Mouse (Mus musculus) hindbrain, embryonic 16.5 days (tissue): ENCODE data around the gene Dennd2c. TPM values are rescaled to one million over a fixed set of nuclear protein-coding genes. Genes with fewer than 3 reads are reported as not detected.

Experiments used
- ATAC-seq: fragments of 200-750 bp; cut with Nextera tagmentation; 2 replicates; pipeline ENCODE4 v1.8.0; 2017; ENCODE audit warnings: moderate TSS enrichment, moderate library complexity
- H3K27ac ChIP-seq: fragments of 300-500 bp; sonication (generic); 2 replicates; pipeline ENCODE4 v1.5.1; 2014; ENCODE audit warnings: low read depth, mild to moderate bottlenecking, control low read depth, low read length, moderate library complexity
- H3K27me3 ChIP-seq: fragments of 300-500 bp; sonication (generic); replicated peaks from 2 replicates; pipeline ENCODE4 v1.6.1; 2014; ENCODE audit warnings: low read length; ENCODE audit not compliant: control insufficient read depth, insufficient read depth
- H3K36me3 ChIP-seq: fragments of 300-500 bp; sonication (generic); 2 replicates; pipeline ENCODE4 v1.6.1; 2014; ENCODE audit warnings: mild to moderate bottlenecking, low read length, moderate library complexity, mixed read lengths; ENCODE audit not compliant: control insufficient read depth, insufficient read depth
- H3K4me1 ChIP-seq: fragments of 300-500 bp; sonication (generic); 2 replicates; pipeline ENCODE4 v1.6.1; 2014; ENCODE audit warnings: low read depth, low read length; ENCODE audit not compliant: control insufficient read depth, insufficient read depth
- H3K4me2 ChIP-seq: fragments of 300-500 bp; sonication (generic); 2 replicates; pipeline ENCODE4 v1.6.1; 2014; ENCODE audit warnings: mild to moderate bottlenecking, low read length, control low read depth, moderate library complexity
- H3K4me3 ChIP-seq: fragments of 300-500 bp; sonication (generic); 2 replicates; pipeline ENCODE4 v1.5.1; 2014; ENCODE audit warnings: mild to moderate bottlenecking, low read length, control low read depth, moderate library complexity
- H3K9ac ChIP-seq: fragments of 300-500 bp; sonication (generic); 2 replicates; pipeline ENCODE4 v1.6.1; 2014; ENCODE audit warnings: low read depth, mild to moderate bottlenecking, control low read depth, low read length, moderate library complexity
- H3K9me3 ChIP-seq: fragments of 300-500 bp; sonication (generic); 2 replicates; pipeline ENCODE4 v1.6.1; 2014; ENCODE audit warnings: mild to moderate bottlenecking, low read length, moderate library complexity; ENCODE audit not compliant: control insufficient read depth
- WGBS: fragments of 180-500 bp; shearing (Covaris S2); extraction: QIAGEN DNeasy Blood & Tissue Kit; methylation state at CpG from one replicate; pipeline ENCODE4 v1.1.7; 2014; 5-methylcytosine and 5-hydroxymethylcytosine counted together
- polyA plus RNA-seq: library from polyadenylated mRNA; unstranded; fragments of >200 nt; fragmentation: Nextera tagmentation; extraction: Ambion mirVana; gene quantifications from 2 replicates; pipeline ENCODE4 v1.2.1, GENCODE M21; 2015

Dennd2c gene
- polyA plus RNA-seq, 1 experiment from 2014 or later = 1.0 TPM

GRCm38 (mm10) chr3:103145791-103146190, 43.4 kb downstream of the Dennd2c start:
- no peaks in the 10 kb centered on the region for H3K9me3 ChIP-seq
- no peak overlapping the region for H3K27ac ChIP-seq
- no peak overlapping the region for H3K4me3 ChIP-seq
- no peaks in the 10 kb centered on the region for H3K27me3 ChIP-seq
- no peaks in the 10 kb centered on the region for H3K36me3 ChIP-seq
- H3K4me2 ChIP-seq = no peak overlapping the region
- 77% methylated on average over 4 of the region's 4 CpGs for whole genome bisulfite sequencing
- no peaks in the 10 kb centered on the region; the same call in 1 of the 2 replicates for H3K4me1 ChIP-seq
- ATAC-seq = no peak
- no peak overlapping the region for H3K9ac ChIP-seq

GRCm38 (mm10) chr3:103146330-103147166, 44.1 kb downstream of the Dennd2c start:
- Histone ChIP-seq H3K36me3 (no peaks in the 10 kb centered on the region), H3K4me1 (no peaks in the 10 kb centered on the region; the same call in 1 of the 2 replicates), H3K4me2 (no peak overlapping the region), H3K27me3 (no peaks in the 10 kb centered on the region), H3K4me3 (no peak overlapping the region), H3K9me3 (no peaks in the 10 kb centered on the region), H3K9ac (no peak overlapping the region), H3K27ac (no peak overlapping the region)
- no peak for ATAC-seq
- 59% methylated on average over 23 of the region's 23 CpGs for WGBS

GRCm38 (mm10) chr3:103147775-103148174, 45.4 kb downstream of the Dennd2c start:
- no peak overlapping the region for H3K4me2 ChIP-seq
- no peaks in the 10 kb centered on the region; the same call in 1 of the 2 replicates for H3K4me1 ChIP-seq
- no peak for ATAC-seq
- no peak overlapping the region for H3K27ac ChIP-seq
- 86% methylated on average over 4 of the region's 4 CpGs for WGBS
- H3K4me3 ChIP-seq = no peak overlapping the region
- H3K27me3 ChIP-seq = no peaks in the 10 kb centered on the region
- no peaks in the 10 kb centered on the region for H3K9me3 ChIP-seq
- no peaks in the 10 kb centered on the region for H3K36me3 ChIP-seq
- no peak overlapping the region for H3K9ac ChIP-seq

GRCm38 (mm10) chr3:103148941-103149340, 46.5 kb downstream of the Dennd2c start:
- Histone ChIP-seq H3K36me3 (no peaks in the 10 kb centered on the region), H3K4me3 (no peak overlapping the region), H3K4me2 (no peak overlapping the region), H3K27ac (no peak overlapping the region), H3K4me1 (no peaks in the 10 kb centered on the region; the same call in 1 of the 2 replicates), H3K9ac (no peak overlapping the region), H3K9me3 (no peaks in the 10 kb centered on the region), H3K27me3 (no peaks in the 10 kb centered on the region)
- 87% methylated on average over 10 of the region's 10 CpGs for WGBS
- ATAC-seq = no peak

- Histone ChIP-seq H3K27me3 (no peaks in the 10 kb centered on the region), H3K36me3 (no peaks in the 10 kb centered on the region), H3K9ac (no peak overlapping the region), H3K4me2 (no peak overlapping the region), H3K4me1 (no peaks in the 10 kb centered on the region), H3K4me3 (no peak overlapping the region), H3K27ac (no peak overlapping the region), H3K9me3 (no peaks in the 10 kb centered on the region)
- ATAC-seq = no peak
Observed at GRCm38 (mm10) chr3:103153761-103154160, 51.4 kb downstream of the Dennd2c start.

GRCm38 (mm10) chr3:103159232-103159900, 57.0 kb downstream of the Dennd2c start:
- Histone ChIP-seq H3K9ac (no peak overlapping the region), H3K27me3 (no peaks in the 10 kb centered on the region), H3K4me1 (no peaks in the 10 kb centered on the region), H3K27ac (no peak overlapping the region), H3K4me3 (no peak overlapping the region), H3K36me3 (no peaks in the 10 kb centered on the region), H3K9me3 (no peaks in the 10 kb centered on the region), H3K4me2 (no peak overlapping the region)
- ATAC-seq = no peak
- 76% methylated on average over 3 of the region's 3 CpGs for WGBS

- Histone ChIP-seq H3K4me2 (no peak overlapping the region), H3K9me3 (no peaks in the 10 kb centered on the region), H3K27me3 (no peaks in the 10 kb centered on the region), H3K9ac (no peak overlapping the region), H3K4me1 (peaks cover 12% of the 10 kb centered on the region), H3K4me3 (no peak overlapping the region), H3K36me3 (peaks cover 8% of the 10 kb centered on the region), H3K27ac (no peak overlapping the region)
- ATAC-seq = no peak
- 11% methylated on average over 4 of the region's 4 CpGs for WGBS
Observed at GRCm38 (mm10) chr3:103169771-103170170, 67.4 kb downstream of the Dennd2c start.

- Histone ChIP-seq H3K27ac (peak within 1 kb of the TSS; percentile 87), H3K4me1 (peaks cover 12% of the 10 kb centered on the region), H3K27me3 (no peaks in the 10 kb centered on the region), H3K36me3 (peaks cover 18% of the 10 kb centered on the region), H3K4me3 (peak within 1 kb of the TSS; percentile 81), H3K9me3 (no peaks in the 10 kb centered on the region), H3K4me2 (peak within 1 kb of the TSS; percentile 87), H3K9ac (peak within 1 kb of the TSS; percentile 88)
- peak; percentile 98 for ATAC-seq
- WGBS = under 1% methylated on average over 49 of the region's 56 CpGs
Observed at GRCm38 (mm10) chr3:103171505-103172267, 69.3 kb downstream of the Dennd2c start, which contains the start of gene Bcas2. TSS of gene Bcas2 (plus strand) at chr3:103171655.

GRCm38 (mm10) chr3:103172615-103173014, 70.2 kb downstream of the Dennd2c start:
- 55% methylated on average over 5 of the region's 5 CpGs for WGBS

More at GRCm38 (mm10) chr3:103172615-103173014, 70.2 kb downstream of the Dennd2c start:
- H3K9me3 ChIP-seq = no peaks in the 10 kb centered on the region
- H3K4me1 ChIP-seq = peaks cover 12% of the 10 kb centered on the region
- peak overlapping the region; percentile 87 for H3K4me2 ChIP-seq
- peak overlapping the region; percentile 81 for H3K4me3 ChIP-seq
- H3K27ac ChIP-seq = no peak overlapping the region
- H3K9ac ChIP-seq = peak overlapping the region; percentile 88
- ATAC-seq = no peak
- no peaks in the 10 kb centered on the region for H3K27me3 ChIP-seq
- H3K36me3 ChIP-seq = peaks cover 26% of the 10 kb centered on the region
